Mouse (Mus musculus): ENCODE data around the gene Gjc1.

Gene Gjc1

GRCm38 (mm10) chr11:102771916-102772714, 47.4 kb downstream of the Gjc1 start:
- DNase-seq (ENCODE audit: low spot score in 2 of 2) = no peak

- no peak for DNase-seq (ENCODE audit: low spot score in 2 of 2)
These were observed 48.7 kb downstream of the Gjc1 start for GRCm38 (mm10) chr11:102770662-102771435.

DNA sequence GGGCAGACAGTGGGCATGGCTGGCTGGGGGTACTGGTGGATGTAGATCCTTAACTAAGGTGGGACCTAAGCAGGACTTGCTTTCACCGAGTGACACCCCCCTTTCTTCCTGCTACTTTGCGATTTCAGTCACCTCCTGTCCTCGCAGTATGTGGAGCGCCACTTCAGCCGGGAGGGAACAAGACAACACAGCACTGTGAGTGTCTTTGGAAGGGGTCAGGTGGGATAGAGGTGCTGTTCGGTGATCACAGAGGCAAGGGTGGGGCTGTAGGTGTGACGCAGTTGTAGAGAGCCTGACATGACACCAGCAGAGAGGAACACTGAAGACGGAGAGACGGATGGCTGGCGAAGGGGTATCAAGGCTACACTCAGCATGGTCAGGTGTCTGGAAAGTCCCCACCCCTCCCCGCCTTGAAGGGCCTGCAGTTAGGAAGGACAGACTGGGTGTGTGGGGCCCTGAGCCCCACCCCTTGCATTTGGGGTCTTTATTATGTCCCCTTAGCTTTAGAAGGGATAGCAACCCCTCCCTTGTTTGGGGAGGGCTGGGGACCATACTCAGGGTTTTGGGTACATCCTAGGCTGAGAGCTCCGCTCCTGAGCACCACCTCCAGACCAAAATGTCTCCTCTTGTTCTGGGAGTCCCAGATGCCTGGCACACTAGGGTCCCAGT, 49.4 kb downstream of the Gjc1 start:
- no peak for DNase-seq (ENCODE audit: low spot score in 2 of 2)

DNA sequence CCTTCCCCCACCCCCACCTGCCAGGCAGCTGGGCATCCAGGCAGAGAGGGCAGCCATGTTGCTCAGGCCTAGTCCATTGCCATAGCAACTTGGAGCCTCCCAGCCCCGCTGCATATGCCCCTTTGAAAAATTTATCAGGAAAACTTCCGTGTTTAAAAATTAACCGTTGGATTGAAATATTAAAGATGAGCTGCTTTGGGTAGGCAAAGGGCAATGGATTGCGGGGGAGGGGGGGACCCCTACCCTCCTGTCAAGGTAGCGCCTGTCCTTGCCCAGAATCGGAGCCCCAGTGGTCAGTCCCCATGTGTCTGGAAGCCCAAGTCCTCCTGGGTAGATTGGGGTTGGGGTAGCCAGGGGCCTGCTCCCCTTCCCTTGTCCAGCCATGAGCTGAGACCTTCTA, 50.4 kb downstream of the Gjc1 start:
- DNase-seq (ENCODE audit: low spot score in 2 of 2) = no peak

DNA sequence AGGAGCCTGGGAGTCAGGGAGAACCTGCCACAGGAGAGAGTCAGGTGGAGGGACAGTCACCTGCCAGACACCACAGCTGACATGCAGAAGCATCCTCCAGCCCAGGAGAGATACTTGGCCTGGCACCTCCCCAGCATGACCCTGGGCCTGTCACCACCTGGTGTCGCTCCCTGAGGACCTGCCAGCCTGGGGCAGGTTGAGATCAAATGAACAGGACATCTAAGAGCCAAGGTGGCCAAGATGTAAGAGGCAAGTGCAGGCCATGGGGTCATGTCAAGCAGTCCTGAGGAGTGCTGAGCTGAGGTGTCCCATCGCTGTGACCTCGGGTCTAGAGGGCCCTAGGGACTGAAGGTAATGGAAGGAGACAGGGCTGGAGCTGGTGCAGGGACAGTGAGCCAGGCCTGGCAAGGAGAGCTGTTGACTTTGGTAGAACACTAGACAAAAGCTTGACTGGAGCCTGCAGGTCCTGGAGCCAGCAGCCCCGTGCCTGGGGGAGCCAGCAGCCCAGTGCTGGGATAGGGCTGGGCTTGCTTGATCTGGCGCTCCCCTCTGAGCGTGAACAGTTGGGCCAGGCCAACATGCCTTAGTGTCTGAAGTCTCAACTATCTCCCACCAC, 52.3 kb downstream of the Gjc1 start:
- no peak for DNase-seq (ENCODE audit: low spot score in 2 of 2)

DNA sequence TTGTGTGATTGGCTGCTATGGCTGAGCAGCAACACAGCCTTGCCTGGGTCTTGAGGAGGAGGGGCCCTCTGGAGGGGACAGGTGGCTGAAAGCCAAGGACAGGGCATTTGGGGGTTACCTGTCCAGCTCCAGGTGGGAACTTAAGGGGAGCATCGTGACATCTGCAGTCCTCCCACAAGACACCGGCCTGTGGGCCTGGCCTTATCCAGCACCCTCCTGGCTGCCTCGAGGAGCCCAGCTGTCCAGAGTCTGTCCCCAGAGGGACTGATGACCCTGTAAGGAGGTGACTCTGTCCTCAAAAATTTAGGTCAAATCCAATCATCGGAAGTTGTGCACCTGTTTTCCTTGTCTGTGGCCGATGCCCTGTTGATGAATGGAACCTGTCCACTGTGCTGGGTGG, 54.1 kb downstream of the Gjc1 start:
- no peak for DNase-seq (ENCODE audit: low spot score in 2 of 2)

DNA sequence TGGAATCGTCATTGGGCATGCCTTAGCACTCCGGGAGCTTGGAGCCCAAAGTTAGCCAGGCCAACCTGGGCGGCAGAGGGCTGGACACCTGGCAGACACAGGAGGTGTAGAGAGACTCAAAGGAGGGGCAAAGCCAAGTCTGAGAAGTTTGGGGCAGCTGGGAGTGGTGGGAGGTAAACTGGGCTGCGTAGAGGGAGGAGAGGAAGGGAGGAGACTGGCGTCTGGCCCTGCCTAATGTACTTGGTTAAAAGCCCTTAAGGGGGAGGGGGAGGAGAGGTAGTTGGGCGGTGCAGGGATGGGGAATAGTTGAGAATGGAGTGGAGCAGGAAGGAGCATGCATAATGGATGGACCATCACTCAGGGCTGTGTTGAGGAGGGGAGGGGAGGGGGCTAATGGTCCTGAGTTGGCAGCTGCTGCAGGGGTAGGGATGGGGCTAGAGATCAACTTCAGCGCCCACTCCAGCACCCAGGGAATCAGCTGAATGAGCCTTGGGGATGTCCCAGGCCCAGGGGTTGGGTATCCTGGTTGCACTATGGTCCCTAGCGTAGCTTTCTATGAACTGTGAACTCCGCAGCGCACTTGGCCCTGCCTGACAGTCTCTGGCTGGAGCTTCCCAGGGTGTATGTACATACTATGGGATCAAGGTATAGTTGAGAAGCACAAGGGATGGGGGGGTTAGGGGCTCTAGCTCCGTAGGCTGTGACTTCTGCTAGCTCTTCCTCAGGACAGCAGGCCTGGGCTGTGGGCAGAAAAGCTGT, 56.3 kb downstream of the Gjc1 start:
- no peak for DNase-seq (ENCODE audit: low spot score in 2 of 2)

GRCm38 (mm10) chr11:102762248-102762647, 57.3 kb downstream of the Gjc1 start:
- DNase-seq (ENCODE audit: low spot score in 2 of 2) = no peak

DNA sequence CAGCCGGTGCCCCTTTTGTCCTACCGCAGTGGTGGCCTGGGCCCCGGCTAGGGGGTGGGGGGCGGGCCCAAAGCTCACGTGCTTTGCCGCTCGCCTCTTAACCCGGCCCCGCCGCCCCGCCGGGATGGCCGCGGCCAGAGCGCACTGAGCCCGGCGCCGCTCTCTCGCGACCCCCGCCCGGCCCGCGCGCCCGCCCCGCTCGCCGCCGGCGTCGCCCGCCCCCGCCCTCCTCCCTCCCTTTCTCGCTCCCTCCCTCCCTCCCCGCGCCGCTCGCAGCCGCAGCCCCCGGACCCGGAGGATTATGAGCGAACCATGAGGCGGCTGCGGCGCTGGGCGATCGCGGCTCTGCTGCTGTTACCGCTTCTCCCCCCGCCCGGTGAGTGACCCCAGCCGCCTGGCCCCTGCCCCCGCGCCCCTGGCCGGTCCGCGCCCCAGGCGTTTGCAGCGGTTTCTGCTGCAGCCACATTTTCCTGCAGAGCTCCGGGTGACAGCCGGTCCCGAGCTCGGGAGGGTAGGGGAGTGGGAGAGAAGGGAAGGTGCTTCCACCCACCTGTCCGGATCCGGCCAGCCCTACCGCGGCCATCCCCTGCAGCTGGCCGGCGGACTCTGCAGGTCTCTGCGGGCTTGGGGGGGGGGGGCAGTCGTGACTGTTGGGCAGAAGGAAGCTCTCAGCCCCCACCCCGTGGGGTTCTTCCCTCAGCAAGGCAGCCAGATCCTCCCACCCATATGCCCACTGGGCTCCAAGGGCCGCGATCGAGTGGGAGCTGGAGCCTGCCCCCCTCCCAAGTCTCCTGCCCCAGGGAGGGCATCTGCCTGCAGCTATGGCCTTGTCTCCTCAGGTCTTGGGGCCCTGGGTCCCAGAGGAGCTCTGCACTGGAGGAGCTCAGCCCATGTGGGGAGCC, 57.9 kb downstream of the Gjc1 start, which contains the start of gene Adam11:
TSS of gene Adam11 (plus strand) at position 131 of the 902 bp plus-strand sequence.
- no peak for DNase-seq (ENCODE audit: low spot score in 2 of 2)

GRCm38 (mm10) chr11:102760805-102761308, 58.6 kb downstream of the Gjc1 start:
- DNase-seq (ENCODE audit: low spot score in 2 of 2) = no peak

DNA sequence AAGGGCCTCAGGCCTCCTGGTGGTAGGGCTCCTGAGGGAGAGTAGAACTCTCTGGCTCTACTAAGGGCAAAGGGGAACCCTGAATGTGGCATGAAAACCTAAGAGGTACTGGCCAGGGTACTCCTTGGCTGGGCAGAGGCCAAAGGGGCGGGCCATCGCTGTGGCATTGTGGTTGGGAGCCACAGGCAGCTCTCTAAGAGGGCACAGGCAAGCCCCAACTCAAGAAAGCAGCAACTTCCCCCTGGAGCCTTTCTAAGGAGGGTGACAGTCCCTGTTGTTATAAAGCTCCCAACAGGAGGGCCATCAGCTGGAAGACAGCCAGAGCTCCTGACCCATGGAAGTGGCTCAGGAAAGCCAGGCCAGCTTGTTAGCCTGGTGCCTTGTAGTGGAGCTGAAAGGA, 60.5 kb downstream of the Gjc1 start:
- no peak for DNase-seq (ENCODE audit: low spot score in 2 of 2)

DNA sequence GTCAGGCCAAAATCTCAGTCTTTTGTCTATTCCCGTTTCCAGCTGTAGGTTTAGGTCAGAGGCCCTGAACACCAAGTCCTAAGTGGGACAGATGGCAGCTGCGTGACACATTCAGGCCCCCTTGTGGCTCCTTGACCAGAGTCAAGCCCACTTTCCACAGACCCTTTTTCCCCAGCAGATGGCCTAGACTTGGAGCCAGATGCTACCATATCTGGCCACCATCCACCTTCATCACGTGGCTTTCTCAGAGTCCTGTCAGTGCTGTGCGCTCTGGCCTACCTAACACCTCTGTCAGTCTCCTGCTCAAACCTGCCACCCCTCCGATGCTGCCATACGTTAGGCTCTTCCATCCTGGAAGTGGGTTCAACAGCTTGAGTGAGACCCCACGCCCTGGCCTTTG, 64.1 kb downstream of the Gjc1 start:
- no peak for DNase-seq (ENCODE audit: low spot score in 2 of 2)

DNA sequence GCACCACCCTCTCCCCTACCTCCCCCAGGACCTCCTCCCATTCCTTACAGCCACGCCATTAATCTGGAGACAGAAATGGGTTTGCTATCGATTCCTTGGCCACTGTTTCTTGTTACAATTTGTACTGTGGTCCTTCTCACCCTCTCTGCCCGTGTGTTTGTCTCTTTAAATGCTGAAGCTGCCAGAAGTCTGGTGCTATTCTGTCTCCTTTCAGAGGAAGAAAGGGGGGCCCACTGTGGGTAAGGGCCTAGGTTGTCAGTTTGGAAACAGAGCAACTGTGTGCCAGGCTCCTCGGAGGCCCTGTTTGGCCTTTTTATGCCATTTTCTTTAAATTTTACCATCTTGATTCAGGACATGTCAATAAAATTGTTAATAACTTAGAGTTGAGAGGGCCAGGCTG, 65.1 kb downstream of the Gjc1 start:
- no peak for DNase-seq (ENCODE audit: low spot score in 2 of 2)

GRCm38 (mm10) chr11:102753591-102754324, 65.7 kb downstream of the Gjc1 start:
- no peak for DNase-seq (ENCODE audit: low spot score in 2 of 2)

- no peak for DNase-seq (ENCODE audit: low spot score in 2 of 2)
These were observed 66.5 kb downstream of the Gjc1 start for GRCm38 (mm10) chr11:102752896-102753590.

- DNase-seq (ENCODE audit: low spot score in 2 of 2) = no peak
These were observed 69.8 kb downstream of the Gjc1 start for GRCm38 (mm10) chr11:102749712-102750111.

Data from urinary bladder, adult 18-20 months (tissue).